Mouse (Mus musculus) midbrain, embryonic 16.5 days (tissue): ENCODE results near the gene Zbtb12. TPM values are rescaled to one million over a fixed set of nuclear protein-coding genes. Genes with fewer than 3 reads are reported as not detected.
"Not testable (repeated sequence)": the region's sequence is repeated elsewhere in the genome, so short reads cannot be mapped to it uniquely, and the experiment has no call there.

Source experiments
- ATAC-seq: fragments of 200-750 bp; cut with Nextera tagmentation; 2 replicates; pipeline ENCODE4 v1.8.0; 2017; ENCODE audit warnings: moderate TSS enrichment
- H3K27ac ChIP-seq: fragments of 300-500 bp; sonication (generic); 2 replicates; pipeline ENCODE4 v1.5.1; 2014; ENCODE audit warnings: mild to moderate bottlenecking, low read length, mixed read lengths
- H3K27me3 ChIP-seq: fragments of 300-500 bp; sonication (generic); 2 replicates; pipeline ENCODE4 v1.6.1; 2014; ENCODE audit warnings: low read depth, low read length, mixed read lengths; ENCODE audit not compliant: control insufficient read depth, insufficient read depth
- H3K36me3 ChIP-seq: fragments of 300-500 bp; sonication (generic); 2 replicates; pipeline ENCODE4 v1.6.1; 2014; ENCODE audit warnings: mild to moderate bottlenecking, low read length, moderate library complexity, mixed read lengths; ENCODE audit not compliant: control insufficient read depth, insufficient read depth
- H3K4me1 ChIP-seq: fragments of 300-500 bp; sonication (generic); 2 replicates; pipeline ENCODE4 v1.6.1; 2014; ENCODE audit warnings: mild to moderate bottlenecking, low read length, mixed read lengths; ENCODE audit not compliant: control insufficient read depth, insufficient read depth
- H3K4me2 ChIP-seq: fragments of 300-500 bp; sonication (generic); 2 replicates; pipeline ENCODE4 v1.6.1; 2014; ENCODE audit warnings: mild to moderate bottlenecking, low read length, mixed read lengths
- H3K4me3 ChIP-seq: fragments of 300-500 bp; sonication (generic); 2 replicates; pipeline ENCODE4 v1.5.1; 2014; ENCODE audit warnings: low read depth, mild to moderate bottlenecking, low read length, moderate library complexity, mixed read lengths
- H3K9ac ChIP-seq: fragments of 300-500 bp; sonication (generic); 2 replicates; pipeline ENCODE4 v1.6.1; 2014; ENCODE audit warnings: low read depth, low read length, mixed read lengths
- H3K9me3 ChIP-seq: fragments of 300-500 bp; sonication (generic); replicated peaks from 2 replicates; pipeline ENCODE4 v1.6.1; 2014; ENCODE audit warnings: mild to moderate bottlenecking, low read length, mixed read lengths; ENCODE audit not compliant: control insufficient read depth, poor library complexity, severe bottlenecking
- WGBS: fragments of 180-500 bp; shearing (Covaris S2); extraction: QIAGEN DNeasy Blood & Tissue Kit; methylation state at CpG from one replicate; pipeline ENCODE4 v1.1.7; 2014; 5-methylcytosine and 5-hydroxymethylcytosine counted together
- polyA plus RNA-seq: library from polyadenylated mRNA; unstranded; fragments of >200 nt; fragmentation: Nextera tagmentation; extraction: Ambion mirVana; gene quantifications from 2 replicates; pipeline ENCODE4 v1.2.1, GENCODE M21; 2015

The Zbtb12 gene
- polyA plus RNA-seq, result 12.4 and 13.1 TPM in 2 replicates

- Histone ChIP-seq H3K27me3 (peaks cover 4% of the 10 kb centered on the region; the same call in 1 of the 2 replicates), H3K4me2 (no peak within 1 kb of the TSS), H3K9ac (no peak within 1 kb of the TSS), H3K36me3 (no peaks in the 10 kb centered on the region), H3K9me3 (no peaks in the 10 kb centered on the region), H3K27ac (no peak within 1 kb of the TSS), H3K4me1 (no peaks in the 10 kb centered on the region), H3K4me3 (no peak within 1 kb of the TSS)
- WGBS, result 70% methylated on average over 11 of the region's 11 CpGs
- no peak for ATAC-seq
Observed at GRCm38 (mm10) chr17:34879336-34879879, at the start of gene Zbtb12. Gene Zbtb12 (plus strand): TSS chr17:34879483.

GRCm38 (mm10) chr17:34830776-34831175 is 48.5 kb upstream of the Zbtb12 start:
- not testable (repeated sequence) for H3K4me2 ChIP-seq, H3K9me3 ChIP-seq, H3K4me3 ChIP-seq, H3K27me3 ChIP-seq, ATAC-seq, H3K27ac ChIP-seq, H3K9ac ChIP-seq
- peaks cover 12% of the 10 kb centered on the region for H3K4me1 ChIP-seq
- peaks cover 29% of the 10 kb centered on the region for H3K36me3 ChIP-seq
- WGBS, result 94% methylated on average over 1 of the region's 1 CpGs

- no peaks in the 10 kb centered on the region for H3K9me3 ChIP-seq
- peak overlapping the region; percentile 99 for H3K4me2 ChIP-seq
- H3K36me3 ChIP-seq, result peaks cover 20% of the 10 kb centered on the region
- ATAC-seq, result peak; percentile 77
- peak overlapping the region; percentile 85 for H3K9ac ChIP-seq
- peak overlapping the region; percentile 86 for H3K27ac ChIP-seq
- peak overlapping the region; percentile 80 for H3K4me3 ChIP-seq
- H3K4me1 ChIP-seq, result peaks cover 26% of the 10 kb centered on the region
- WGBS, result 3% methylated on average over 37 of the region's 48 CpGs
- no peaks in the 10 kb centered on the region for H3K27me3 ChIP-seq
Observed at GRCm38 (mm10) chr17:34836155-34836855, 43.0 kb upstream of the Zbtb12 start.

GRCm38 (mm10) chr17:34836856-34837221 is 42.4 kb upstream of the Zbtb12 start, which contains the start of the genes Stk19 and Dxo:
Gene Stk19 (minus strand): TSS chr17:34836945.
Gene Dxo (plus strand): TSS chr17:34837019.
- peak within 1 kb of the TSS; percentile 99 for H3K4me2 ChIP-seq
- H3K27me3 ChIP-seq, result no peaks in the 10 kb centered on the region
- peak within 1 kb of the TSS; percentile 85 for H3K9ac ChIP-seq
- peak within 1 kb of the TSS; percentile 80 for H3K4me3 ChIP-seq
- ATAC-seq, result peak; percentile 92
- WGBS, result under 1% methylated on average over 40 of the region's 40 CpGs
- H3K9me3 ChIP-seq, result no peaks in the 10 kb centered on the region
- H3K27ac ChIP-seq, result peak within 1 kb of the TSS; percentile 86
- peaks cover 25% of the 10 kb centered on the region for H3K36me3 ChIP-seq
- peaks cover 26% of the 10 kb centered on the region for H3K4me1 ChIP-seq

- ATAC-seq, result peak; percentile 4
- Histone ChIP-seq H3K4me2 (peak overlapping the region; percentile 99), H3K4me1 (peaks cover 26% of the 10 kb centered on the region), H3K4me3 (peak overlapping the region; percentile 80), H3K9ac (peak overlapping the region; percentile 85), H3K27ac (peak overlapping the region; percentile 86), H3K36me3 (peaks cover 21% of the 10 kb centered on the region), H3K9me3 (no peaks in the 10 kb centered on the region), H3K27me3 (no peaks in the 10 kb centered on the region)
- 42% methylated on average over 43 of the region's 43 CpGs for WGBS
Observed at GRCm38 (mm10) chr17:34837464-34838324, 41.6 kb upstream of the Zbtb12 start.

GRCm38 (mm10) chr17:34838785-34839184 is 40.5 kb upstream of the Zbtb12 start:
- peaks cover 26% of the 10 kb centered on the region for H3K4me1 ChIP-seq
- H3K36me3 ChIP-seq, result peaks cover 25% of the 10 kb centered on the region
- no peak for ATAC-seq
- H3K27me3 ChIP-seq, result no peaks in the 10 kb centered on the region
- no peak overlapping the region for H3K4me2 ChIP-seq
- H3K27ac ChIP-seq, result no peak overlapping the region
- H3K4me3 ChIP-seq, result no peak overlapping the region
- no peaks in the 10 kb centered on the region for H3K9me3 ChIP-seq
- 91% methylated on average over 7 of the region's 7 CpGs for WGBS
- no peak overlapping the region for H3K9ac ChIP-seq

GRCm38 (mm10) chr17:34840736-34841307 is 38.5 kb upstream of the Zbtb12 start:
- peaks cover 13% of the 10 kb centered on the region for H3K4me1 ChIP-seq
- H3K4me2 ChIP-seq, result no peak overlapping the region
- H3K4me3 ChIP-seq, result no peak overlapping the region
- H3K9ac ChIP-seq, result no peak overlapping the region
- no peak overlapping the region for H3K27ac ChIP-seq
- no peaks in the 10 kb centered on the region for H3K27me3 ChIP-seq
- 86% methylated on average over 6 of the region's 6 CpGs for WGBS
- no peaks in the 10 kb centered on the region for H3K9me3 ChIP-seq
- ATAC-seq, result no peak
- peaks cover 35% of the 10 kb centered on the region for H3K36me3 ChIP-seq

GRCm38 (mm10) chr17:34844884-34845283 is 34.4 kb upstream of the Zbtb12 start:
- 95% methylated on average over 13 of the region's 13 CpGs for WGBS
- peaks cover 5% of the 10 kb centered on the region for H3K4me1 ChIP-seq
- no peaks in the 10 kb centered on the region for H3K9me3 ChIP-seq
- H3K27me3 ChIP-seq, result no peaks in the 10 kb centered on the region
- ATAC-seq, result no peak
- no peak overlapping the region for H3K4me2 ChIP-seq
- no peak overlapping the region for H3K4me3 ChIP-seq
- H3K36me3 ChIP-seq, result peaks cover 40% of the 10 kb centered on the region
- H3K27ac ChIP-seq, result no peak overlapping the region
- H3K9ac ChIP-seq, result no peak overlapping the region
